Mouse (Mus musculus): ENCODE data around the gene Eci1.
"Not testable (repeated sequence)": the region's sequence is repeated elsewhere in the genome, so short reads cannot be mapped to it uniquely, and the experiment has no call there.

Eci1 gene

DNA sequence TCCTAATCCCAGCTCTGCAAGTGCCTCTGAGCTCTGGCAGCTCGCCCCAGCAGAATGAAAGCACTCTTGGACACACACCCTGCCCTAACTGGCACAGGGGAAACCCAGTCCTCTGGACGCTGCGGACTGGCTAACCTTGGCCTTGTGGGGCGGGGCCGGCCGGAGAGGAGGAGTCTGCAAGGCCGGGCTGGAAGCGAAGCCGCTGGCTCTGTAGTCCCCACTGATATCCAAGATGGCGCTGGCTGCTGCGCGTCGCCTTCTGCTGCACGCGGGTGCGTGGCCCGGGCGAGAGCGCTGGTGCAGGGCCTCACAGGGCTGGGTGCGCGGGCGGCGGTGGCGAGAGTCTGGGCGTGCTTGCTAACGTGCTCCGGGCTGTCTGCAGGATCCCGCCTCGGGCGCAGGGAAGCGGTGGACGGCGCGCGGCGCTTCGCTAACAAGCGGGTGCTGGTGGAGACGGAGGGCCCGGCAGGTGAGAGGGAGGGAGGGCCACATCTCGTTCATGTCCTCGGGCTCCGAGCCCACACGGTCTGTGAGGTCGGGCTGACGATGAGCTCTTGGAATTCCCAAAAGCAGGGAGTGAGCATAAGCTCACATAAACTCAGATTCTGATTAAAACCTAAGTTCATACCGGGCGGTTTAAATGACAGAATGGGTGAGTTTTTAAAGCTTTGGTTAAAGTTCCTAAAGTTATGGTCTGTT lies at the start of gene Eci1:
Gene Eci1 (plus strand): TSS at position 171 of the 699 bp plus-strand sequence.
- in situ Hi-C loops (cut with MboI, MseI) = no loop called here

DNA sequence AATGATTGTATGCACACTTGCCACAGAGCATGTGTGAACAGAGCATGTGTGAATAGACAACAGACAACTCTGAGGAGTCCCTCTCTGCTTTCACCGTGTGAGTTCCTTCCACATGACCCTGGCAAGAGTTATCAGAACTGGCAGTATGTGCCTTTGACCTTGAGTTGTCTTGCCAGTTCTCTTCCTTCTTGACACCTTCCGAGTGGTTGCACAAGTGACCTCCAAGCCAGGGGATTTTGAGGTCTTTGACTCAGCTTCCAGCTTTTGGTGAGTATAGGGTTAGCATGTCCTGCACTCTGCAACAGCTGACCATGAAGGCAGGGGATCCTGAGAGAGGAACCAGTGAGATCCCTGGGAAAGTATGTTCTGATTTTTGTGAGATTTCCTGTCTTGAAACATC lies 47.9 kb upstream of the Eci1 start:
- in situ Hi-C loops (cut with MboI, MseI) = no loop called here

DNA sequence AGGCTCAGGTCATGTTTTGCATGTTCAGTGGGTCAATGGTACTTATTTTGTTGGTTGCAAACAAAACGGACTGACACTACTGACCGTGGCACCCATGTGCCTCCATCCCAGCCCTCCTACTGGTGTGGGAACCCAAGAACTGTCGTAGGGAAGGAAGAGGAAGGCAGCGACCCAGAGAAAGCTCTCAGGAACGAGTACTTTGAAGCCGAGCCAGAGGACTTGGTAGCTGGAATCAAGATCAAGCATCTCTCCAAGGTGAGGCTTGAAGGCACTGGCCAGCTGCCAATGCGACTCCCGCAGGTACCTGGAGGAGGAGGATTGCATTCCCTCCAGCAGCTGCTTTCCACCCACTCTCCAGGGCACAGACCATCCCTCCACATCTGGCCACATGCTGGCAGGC lies 42.7 kb upstream of the Eci1 start:
- in situ Hi-C loops (cut with MboI, MseI) = no loop called here

DNA sequence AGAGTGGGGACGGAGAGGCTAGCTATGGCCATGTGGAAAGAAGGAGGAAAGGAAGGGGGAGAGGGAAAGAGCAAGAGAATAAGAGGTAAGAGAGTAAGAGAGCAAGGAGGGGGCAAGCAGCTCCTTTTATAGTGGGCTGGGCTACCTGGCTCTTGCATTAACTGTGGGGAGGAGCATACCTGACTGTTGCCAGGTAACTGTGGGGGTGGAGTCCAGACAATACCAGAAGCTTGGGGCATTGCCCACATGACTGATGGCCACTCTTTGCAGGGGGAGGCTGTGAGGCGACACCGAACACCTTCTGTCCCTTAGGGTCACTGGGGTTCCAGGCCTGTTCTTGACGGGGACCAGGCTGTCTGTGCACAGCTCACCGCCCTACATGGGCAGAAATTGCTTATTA lies 37.7 kb upstream of the Eci1 start:
- in situ Hi-C loops (cut with MboI, MseI) = loop anchor here (5.0 kb wide), 1 partner anchor 54 kb away; the partner anchor contains the start of gene Dnase1l2

DNA sequence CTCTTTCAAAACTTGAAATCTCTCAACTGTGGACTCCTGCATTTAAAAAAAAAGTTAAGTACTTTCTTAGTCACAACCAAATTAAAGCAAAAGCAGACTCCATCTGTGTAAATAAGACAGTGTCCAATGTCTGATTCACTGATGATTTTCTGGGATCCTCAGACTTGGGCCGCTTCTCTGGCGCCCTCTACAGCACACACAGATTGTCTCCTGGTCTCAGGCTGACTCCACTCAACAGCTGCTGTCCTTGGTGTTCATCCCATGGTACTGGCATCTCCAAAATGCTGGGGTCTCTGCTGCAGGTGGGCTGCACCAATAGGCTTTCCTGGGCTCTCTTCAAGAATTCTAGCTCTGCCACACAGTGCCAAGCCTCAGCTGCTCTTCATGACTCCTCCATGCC lies 36.6 kb upstream of the Eci1 start:
- in situ Hi-C loops (cut with MboI, MseI) = loop anchor here (5.0 kb wide), 1 partner anchor 52 kb away; the partner anchor contains the start of gene Dnase1l2

DNA sequence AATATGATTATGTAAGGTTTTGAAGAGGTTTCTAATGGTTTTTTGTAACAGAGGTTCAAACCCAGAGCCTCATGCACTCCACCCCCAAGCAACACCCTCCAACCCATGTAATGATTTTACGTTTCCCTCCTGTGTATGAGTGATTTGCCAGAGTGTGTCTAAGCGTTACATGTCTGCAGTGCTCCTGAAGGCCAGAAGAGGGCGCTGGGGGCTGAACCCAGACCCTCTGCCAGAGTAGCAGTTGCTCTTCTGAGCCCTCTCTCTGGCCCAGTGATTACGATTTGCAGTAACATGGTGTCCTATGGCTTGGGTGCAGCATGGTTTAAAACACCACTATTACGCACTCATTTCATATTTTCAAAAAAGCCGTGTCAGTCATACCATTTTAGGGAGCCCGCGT lies 35.3 kb upstream of the Eci1 start:
- in situ Hi-C loops (cut with MboI, MseI) = no loop called here

DNA sequence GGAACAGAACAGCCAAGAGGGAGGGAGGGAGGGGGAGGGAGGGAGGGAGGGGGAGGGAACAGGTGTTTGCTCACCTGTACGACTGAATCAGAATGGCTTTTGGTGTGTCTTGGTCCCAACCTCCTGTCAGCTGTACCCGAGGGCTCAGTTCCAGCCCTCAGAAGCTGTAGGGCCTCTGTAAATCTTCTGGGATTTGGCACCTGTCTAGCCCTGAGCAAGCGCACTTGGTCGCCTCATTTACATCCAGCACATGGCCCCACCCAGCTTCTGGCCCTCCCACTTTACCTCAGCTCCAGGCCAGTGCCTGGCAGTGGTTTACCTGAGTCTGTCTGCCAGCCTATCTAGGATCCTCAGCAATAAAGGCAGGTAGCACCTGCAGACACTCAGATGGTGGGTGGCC lies 32.9 kb upstream of the Eci1 start:
- in situ Hi-C loops (cut with MboI, MseI) = no loop called here

DNA sequence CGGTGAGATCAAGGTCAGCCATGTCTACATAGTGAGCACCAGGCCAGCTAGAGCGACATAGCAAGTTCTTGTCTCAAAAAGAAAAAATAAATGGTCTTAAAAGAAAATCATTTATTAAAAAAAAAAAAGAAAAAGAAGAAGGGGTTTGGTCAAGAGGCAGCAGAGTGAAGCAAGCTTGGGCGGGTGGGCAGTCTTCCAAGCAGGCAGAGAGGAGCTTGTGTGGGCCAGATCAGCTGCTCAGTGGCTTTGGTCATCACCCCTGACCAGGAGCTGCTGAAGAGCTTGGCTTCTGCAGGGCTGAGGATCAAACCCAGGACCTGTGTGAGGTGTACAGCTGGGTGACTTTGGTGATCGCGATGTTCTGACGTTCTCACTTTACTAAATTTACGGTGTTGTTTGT lies 32.0 kb upstream of the Eci1 start:
- in situ Hi-C loops (cut with MboI, MseI) = no loop called here

DNA sequence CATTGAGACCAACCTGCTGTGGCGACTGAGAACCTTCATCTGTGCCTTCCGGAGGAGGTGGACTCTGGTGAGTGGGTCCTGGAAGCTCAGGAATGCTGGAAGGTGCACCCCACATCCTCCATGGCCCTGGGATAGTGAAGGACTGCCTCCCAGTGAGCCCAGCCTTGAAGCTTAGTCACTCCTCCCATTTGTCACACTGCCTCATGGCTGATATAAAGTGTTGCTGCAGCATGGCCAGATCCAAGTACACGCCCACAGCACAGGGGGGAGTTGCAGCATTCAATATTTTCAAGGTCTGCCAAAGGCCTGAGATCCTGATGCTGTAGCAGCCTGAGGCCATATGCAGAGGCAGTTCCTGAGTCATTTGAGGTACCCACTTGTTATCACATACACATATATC lies 24.1 kb upstream of the Eci1 start:
- in situ Hi-C loops (cut with MboI, MseI) = no loop called here

DNA sequence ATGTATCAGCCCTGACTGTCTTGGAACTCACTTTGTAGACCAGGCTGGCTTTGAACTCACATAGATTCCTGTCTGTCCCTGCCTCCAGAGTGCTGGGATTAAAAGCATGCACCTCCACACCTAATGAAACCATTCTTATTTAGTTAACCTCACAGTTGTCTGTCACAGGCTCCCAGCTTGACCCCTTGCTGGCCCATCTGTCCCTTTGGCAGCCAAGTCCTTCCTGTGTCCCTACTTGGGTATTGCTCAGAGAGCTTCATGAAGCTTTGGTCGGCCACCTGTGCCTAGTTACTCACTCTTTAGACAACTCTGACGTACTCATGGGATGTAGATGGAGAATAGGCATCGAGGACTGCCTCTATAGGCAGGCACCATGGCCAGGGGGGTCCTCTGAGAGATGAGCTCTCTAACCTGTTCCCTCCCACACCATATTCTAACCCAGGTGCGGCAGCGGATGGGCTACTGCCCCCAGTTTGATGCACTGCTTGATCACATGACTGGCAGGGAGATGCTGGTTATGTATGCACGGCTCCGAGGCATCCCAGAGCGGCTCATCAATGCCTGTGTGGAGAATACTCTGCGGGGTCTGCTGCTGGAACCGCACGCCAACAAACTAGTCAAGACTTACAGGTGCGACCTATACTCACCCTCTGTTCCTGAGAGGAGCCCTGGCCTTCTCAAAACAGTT lies 19.2 kb upstream of the Eci1 start:
- in situ Hi-C loops (cut with MboI, MseI) = no loop called here

DNA sequence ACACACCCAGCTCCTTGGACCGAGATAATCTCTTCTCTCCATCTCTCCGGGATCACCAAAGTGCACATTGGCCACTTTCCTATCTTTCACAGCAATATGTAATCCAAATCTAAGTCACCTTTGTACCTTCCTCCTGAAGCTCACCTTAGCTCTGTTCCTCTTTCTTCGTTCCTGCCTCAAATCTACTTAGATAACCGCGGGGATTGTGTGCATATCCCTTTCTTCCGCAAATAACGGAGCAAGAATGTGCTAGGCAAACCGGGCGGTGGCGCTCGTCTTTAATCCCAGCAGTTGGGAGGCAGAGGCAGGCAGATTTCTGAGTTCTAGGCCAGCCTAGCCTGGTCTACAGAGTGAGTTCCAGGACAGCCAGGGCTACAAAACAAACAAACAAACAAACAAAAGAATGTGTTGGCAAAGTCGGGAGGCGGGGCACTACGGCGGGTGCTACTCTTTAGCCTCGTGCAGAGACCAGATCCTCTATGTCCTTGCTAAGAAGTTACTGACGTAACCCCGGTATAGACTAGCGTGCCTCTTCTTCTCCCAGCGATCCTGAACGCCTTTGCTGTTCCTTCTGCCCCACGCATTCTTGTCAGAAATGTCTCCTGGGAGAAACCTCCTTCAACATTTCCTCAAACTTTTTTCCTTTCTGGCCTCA lies 12.8 kb upstream of the Eci1 start:
- in situ Hi-C loops (cut with MboI, MseI) = no loop called here

DNA sequence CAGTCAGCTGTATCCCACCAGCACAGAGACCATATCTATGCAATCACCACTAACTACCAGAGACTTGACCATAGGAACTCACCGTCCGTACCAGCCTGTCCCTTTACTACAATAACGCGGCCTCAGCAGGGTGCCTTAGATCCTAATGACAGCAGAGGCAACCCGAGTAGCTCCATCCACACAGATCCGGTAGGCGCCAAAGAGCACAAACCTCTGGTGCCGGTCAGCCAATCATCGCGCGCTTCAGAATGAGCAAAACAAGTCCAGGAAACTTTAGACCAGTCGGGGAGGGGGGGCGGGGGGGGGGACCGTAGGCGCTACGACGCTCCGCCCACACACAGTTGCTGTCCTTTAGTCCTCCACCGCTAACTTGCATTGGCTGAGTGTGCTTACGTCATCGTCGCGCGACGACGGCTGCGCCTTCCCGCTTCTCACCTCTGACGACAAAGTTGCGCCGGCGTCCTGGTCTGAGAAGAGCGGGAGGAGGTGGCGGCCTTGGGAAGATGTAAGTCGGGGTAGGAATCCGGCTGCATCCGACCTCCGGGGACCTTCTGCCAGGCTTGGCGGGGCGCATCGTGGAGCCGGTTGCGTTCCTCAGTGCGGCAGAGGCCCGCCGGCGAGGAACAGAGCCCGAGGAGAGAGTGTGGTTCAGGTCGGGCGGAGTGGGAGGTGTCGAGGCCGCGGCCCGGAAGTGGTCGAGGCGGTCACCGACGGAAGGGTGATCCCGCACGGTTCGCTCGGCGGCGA lies 12.0 kb upstream of the Eci1 start, which contains the start of gene Rnps1:
Gene Rnps1 (plus strand): TSS at position 336 of the 747 bp plus-strand sequence.
- in situ Hi-C loops (cut with MboI, MseI) = no loop called here

DNA sequence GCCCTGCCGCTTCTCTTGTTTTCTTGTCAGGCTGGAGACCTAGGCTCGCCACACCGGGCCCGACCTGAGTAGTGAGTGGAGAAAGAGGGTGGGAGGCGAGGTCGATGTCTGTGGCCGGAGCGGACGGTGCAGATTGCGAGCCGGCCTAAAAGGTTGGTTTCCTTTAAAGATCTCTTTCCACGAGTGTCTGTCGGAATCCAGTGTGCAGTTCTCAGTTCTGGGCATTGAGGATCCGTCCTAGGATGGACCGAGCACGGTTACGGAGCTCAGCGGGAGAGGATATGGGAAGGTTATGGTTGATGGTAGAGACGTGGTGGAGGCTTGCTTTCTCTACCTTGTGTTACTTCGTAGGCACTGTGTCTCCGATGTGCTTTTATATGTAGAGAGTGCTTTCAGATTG lies 11.4 kb upstream of the Eci1 start:
- in situ Hi-C loops (cut with MboI, MseI) = no loop called here

DNA sequence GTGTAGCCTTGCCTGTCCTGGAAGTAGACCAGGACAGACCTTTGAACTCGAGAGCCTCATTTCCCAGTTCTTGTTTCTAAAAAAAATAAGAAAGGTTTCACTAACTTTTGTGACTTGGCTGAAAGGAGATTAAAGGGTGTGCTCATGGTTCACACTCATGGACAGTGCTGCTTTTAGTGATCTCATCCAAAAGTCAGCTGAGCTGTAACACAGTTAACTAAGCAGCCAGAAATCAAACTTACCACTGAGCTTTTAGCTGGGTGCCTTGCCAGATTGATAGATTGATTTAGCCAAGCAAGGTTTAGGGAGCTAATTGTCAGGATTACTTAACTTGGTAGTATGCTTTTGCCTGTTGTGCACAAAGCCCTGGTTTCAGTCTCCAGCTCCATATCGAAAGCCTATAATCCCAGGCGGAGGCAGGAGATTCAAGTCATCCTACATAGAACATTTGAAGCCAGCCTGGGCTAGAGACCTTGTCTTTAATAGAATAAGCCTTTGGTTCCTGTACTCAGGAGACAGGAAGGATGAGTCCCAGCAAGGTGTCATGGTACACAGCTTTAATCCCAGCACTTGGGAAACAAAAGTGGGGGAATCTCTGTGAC lies 10.3 kb upstream of the Eci1 start:
- in situ Hi-C loops (cut with MboI, MseI) = no loop called here

DNA sequence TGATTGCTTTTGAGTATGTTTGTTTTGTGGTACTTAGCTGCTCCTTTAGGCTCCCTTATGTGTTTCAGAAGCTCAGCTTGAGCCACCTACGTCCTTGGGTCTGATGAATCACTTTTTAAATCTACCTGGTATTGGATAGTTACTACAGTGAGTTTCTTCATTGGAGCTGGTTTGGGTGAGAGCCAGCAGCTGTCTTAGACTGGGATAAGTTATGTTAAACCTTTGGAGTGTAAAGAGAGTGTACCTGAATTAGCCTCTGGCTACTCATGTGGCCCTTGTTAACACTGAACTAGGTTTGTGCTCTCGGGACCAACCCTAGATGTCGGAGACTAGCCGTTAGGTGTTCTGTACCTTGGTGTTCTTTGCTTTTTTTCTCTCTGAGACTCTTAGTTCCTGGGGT lies 3.3 kb upstream of the Eci1 start:
- in situ Hi-C loops (cut with MboI, MseI) = no loop called here

DNA sequence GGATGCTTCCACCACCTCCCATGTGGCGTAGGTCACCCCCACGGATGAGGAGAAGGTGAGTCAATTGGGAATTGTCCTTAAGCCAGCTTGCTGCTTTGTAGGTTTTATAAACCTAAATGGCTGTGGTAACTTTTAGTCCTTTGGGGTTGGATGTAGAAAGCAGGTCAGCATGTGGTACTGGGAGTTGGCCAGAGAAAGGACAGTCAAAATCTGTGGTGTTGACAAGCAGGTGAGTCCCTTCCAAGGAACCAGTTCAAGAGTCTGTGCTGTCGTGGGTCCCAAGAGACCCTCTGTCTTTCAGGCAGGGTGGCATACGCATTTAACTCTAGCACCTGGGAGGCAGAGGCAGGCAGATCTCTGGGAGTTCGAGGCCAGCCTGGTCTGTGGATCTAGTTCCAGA lies 2.0 kb upstream of the Eci1 start:
- in situ Hi-C loops (cut with MboI, MseI) = no loop called here

DNA sequence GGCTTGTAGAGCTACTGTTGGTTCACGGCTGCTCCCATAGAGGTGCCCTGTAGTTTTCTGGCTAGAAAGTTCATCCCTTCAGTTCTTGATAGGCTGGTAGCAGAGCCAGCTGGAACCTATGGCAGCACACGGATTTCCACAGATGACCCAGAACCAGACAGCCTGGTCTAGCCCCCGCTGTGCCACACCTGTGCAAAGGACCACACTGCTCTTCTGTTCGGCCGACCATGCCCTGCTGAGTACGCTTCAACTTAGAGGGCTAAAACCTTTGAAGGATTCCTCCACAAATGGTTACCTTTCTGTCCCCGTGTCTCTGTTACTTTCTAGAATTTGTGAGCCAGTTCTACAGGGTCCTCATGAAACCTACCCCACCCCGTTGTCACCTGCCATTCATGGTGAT lies 1.1 kb upstream of the Eci1 start:
- in situ Hi-C loops (cut with MboI, MseI) = not testable (repeated sequence)

DNA sequence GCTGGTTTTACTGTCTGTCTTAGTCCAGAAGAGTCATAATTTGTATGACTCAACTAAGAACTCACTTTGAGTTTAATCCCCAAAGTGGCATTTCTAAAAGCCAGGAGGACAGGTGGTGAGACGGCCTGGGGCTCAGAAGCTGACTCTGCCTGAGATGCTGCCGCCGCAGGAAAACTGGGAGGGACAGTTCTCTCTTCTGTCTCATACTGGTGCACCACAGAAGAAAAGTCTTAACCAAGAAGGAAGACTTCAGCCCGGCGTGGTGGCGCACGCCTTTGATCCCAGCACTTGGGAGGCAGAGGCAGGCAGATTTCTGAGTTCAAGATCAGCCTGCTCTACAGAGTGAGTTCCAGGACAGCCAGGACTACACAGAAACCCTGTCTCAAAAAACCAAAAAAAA lies 536 bp upstream of the Eci1 start:
- in situ Hi-C loops (cut with MboI, MseI) = no loop called here

DNA sequence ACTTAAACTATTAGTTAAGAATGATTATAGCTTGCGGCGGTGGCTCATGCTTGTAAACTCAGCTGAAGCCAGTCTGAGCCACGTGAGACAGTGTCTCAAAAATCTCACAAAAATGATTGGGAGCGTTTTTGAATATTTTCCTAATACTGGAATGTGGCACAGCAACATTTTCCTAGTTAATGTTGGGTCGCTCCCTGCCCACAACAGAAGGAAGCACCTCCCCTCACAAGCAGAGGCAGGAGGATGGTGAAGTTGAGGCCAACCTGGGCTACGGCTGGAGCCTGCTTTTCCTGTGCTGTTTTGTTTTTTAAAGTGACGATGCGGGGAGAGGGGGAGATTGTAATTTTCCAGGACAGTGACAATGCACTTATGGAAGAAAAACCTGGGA lies 723 bp downstream of the Eci1 start:
- in situ Hi-C loops (cut with MboI, MseI) = no loop called here

DNA sequence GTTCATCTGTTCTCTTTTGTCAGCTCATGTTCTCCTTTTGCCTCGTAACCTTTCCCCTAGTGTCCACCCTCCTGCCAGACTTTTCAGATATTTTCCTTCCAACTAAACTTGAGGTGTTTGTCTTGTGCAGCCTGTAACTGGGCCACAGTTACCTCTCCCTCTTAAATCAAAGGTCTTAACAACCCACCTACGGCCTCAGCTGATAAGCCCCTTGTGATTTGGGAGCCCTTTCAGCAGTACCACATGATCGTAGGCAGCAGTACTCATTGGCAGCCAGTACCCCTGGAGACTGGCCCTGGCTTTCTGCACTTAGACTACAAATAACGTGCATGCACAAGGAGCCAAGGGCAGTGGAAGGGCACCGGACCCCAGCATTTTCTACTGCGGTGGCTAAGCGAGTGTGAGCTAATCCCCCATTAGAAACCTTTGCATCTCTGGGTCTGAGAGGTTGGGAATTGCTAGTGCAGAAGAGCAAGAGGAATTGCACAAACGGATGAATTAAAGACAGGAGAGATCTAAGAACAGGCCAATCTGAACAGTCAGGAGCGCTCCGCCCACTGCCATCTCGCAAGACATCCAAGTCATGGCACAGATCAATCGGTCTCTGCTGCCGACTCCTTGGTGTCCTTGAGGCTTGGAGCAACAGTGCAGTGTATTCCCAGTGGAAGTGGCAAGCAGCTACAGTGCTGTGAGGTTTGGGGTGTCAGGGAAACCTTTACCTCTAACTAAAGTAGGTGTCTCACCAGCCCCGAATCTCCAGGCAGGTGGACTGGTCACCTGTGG lies 3.0 kb downstream of the Eci1 start:
- in situ Hi-C loops (cut with MboI, MseI) = no loop called here

DNA sequence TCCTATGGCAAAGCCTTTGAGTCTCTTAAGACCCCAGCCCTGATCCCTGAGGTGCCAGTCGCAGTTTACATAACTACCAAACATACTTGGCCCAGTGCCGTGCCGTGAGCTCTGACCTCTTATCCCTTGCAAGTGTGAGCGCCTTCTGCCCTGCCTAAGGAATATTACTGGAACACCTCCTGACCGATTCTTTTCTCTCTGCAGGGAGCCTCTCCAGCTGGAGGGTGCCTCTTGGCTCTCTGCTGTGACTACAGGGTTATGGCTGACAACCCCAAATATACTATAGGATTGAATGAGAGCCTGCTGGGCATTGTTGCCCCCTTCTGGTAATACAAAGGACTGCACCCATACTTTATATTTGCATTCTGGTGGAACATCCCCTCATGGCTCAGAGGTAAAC lies 10.6 kb downstream of the Eci1 start:
- in situ Hi-C loops (cut with MboI, MseI) = no loop called here

Data from regulatory T cell (primary cell).